Mouse (Mus musculus): ENCODE data around the gene Lgals2.

Gene Lgals2

DNA sequence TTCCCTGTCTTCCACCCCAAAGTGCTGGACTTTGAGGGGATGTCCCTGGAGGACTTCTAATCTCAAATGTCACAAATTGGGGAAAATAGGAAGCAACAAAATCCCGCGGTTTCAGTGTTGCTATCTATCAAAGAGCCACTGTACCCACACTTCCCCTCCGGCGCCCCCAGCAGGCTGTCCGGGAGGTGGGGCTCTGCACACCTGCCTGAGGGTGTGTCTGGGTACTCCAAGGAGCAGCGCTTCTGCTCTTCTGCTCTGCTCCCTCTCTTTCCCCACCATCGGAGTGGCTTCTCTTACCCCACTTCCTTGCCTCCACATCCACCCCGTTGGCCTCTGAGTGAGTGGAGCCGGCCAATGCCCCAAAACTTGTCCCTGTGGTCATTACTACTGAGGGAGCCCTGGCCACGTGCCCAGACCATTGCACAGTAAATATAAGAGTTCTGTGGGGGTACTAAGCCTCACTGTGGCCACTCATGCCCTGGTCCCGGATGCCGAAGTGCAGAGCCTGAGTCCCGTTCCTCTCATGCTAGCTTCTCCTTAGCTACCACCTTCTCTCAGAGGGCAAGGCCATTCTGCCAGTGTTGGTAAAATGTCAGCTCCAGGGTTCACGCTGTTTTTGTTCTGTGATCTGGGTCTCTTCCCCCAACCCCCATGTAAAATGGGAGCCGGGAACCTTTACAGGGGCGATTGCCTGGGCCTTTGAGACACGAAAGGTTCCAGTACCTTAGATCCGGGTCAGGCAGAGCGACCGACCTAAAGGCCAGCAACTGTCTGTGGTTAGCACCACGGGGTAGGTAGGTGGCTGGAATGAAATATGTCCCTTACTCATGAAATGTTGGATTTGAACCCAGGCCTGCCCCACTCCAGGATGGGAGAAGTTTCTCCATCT, 11.5 kb downstream of the Lgals2 start:
- DNase-seq (ENCODE audit: low spot score in 2 of 2), result no peak

DNA sequence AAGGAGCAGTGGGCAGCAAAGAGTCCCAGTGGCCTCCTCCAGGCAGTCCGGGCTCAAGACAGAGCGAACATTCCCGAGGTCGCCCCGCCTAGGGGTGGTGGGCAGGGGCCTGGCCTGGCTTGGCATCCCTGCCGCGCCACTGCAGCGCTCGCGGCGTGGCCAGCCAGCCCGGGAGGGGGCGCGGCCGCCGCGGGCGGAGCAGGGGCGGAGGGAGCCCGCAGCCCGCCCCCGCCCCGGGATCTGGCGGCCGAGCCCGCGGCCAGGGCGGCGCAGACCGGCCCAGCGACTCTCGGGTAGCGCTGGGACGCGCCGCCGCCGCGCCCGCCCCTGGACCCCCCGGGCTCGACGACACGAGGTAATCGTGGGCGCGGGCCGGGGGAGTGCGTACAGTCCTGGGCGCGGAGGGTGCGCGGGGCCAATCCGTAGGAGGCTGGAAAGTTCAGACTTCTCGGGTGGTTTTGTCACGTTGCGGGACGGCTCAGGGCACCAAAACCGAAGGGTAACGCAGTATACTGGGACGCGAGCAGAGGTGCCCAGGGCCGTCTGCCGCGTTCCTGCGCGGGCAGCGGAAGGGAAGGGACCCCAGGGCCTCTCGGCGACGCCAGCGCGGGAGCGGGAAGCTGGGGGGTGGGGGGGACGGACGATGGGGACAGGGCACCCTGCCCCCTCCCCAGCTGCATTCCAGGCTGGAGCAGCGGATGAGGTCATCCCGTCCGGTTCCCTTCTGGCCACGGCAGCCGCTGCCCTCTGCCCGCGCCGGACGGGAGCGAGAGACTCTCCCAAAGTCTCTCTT, 12.8 kb downstream of the Lgals2 start, which contains the start of gene Cdc42ep1:
Cdc42ep1 (plus strand) TSS at position 254 of the 793 bp plus-strand sequence.
- DNase-seq (ENCODE audit: low spot score in 2 of 2), result peak in 1 of 2 experiments; percentile 72

DNA sequence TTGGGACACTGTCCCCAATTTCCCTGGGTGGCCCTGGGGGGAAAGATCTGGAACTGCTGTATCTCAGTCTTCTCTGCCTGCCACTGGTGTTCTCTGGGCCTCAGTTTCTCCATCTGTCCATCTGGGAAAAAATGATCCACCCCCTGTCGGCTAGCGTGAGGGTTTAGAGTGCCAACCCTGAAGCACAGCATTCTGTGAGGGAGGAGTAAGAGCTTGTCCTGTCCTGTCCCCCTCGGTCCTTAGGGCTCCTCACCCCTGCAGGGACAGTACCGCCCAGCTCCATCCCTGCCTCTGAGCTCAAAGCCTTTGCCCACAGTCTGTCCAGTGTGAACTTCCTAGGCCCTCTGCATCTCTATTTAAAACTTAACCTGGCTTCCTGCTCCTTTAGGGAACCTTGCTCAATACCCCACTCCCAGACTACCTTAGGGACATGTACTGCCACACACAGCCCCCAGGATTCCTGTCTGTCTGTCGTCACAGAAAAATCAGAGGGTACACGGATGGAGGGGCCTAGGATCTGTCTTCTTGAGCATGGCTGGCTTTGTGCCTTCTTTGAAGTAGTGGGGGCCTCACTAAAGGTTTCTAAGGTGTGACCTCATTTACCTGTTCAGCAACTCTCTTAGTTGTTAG, 14.1 kb downstream of the Lgals2 start:
- DNase-seq (ENCODE audit: low spot score in 2 of 2), result no peak

DNA sequence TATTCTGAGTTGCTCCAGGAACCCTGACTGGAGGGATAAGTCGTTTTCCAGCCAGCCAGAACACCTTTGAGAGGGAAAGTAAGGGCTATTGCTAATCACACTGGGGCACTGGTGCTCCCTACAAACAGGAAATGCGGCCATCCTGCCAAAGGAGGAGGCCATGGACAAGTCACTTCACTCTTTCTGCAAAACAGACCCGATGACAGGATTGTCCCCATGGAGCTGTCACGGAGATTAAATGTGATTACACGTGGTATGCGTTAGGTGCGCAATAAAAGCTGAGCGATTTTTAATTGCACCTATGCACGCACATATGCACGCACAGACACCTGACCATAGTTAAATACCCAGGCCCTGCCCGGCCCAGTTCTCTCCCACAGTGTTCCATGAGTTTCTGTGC, 14.6 kb downstream of the Lgals2 start:
- no peak for DNase-seq (ENCODE audit: low spot score in 2 of 2)

DNA sequence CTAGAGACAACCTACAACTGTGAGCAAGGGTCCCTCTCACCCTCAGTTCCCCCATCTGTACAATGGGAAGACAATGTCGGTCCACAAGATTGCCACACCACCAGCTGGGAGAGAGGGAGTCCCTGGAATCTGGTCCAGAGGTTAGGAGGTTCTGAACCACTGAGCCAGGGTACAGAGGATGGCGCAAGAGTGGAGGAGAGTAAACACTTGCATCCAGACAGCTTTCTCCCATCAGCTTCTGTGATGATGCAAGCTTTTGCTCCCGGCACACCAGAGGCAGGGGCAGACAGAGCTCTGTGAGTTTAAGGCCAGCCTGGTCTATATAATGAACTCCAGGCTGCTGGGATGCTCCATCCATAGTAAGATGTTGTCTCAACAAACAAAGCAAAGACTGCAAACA, 15.1 kb downstream of the Lgals2 start:
- DNase-seq (ENCODE audit: low spot score in 2 of 2), result peak in 1 of 2 experiments; percentile 72

DNA sequence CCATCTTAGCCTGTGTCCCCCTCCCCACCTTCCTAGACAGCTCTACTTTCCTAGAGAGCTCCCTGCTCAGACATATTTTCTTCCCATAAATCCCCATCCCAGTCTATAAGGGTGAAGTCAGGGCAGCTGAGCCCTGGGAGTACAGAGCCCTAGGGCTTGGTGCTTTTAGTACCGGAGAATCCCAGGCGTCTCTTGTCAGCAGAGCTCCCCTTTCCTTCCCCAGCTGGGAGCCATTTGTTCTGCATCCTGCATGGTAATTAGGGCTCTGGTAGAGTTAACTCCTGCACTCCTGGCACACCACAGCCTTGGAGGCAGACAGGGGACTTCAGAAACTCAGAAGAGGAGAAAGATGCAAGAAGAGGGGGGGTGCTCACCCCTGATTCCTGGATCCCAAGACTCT, 15.6 kb downstream of the Lgals2 start:
- DNase-seq (ENCODE audit: low spot score in 2 of 2), result no peak

DNA sequence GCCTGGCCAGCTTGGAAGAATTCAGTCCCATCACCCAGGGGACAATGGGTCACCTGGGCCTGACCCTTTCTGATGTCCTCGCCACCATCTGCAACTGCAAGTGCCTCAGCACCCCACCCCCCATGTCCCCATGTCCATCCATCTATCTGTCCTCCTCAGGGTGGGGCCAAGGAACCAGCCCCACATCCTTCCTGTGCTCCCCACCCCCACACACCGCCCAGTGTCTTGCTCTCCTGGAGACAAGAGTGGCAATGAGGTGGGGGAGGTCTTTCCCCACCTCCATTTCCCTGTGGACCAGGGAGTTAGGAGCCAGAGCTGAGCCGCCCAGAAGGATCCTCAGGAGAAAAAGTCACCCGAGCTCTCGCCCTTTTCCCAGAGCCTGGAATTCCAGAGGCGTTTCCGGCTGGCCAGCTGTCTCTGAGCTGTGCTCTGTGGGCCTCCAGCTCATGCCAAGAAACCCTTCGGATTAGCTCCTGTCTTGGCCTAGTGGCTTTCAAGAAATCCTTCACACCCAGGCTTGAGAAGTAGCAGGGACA, 19.2 kb downstream of the Lgals2 start:
- no peak for DNase-seq (ENCODE audit: low spot score in 2 of 2)

DNA sequence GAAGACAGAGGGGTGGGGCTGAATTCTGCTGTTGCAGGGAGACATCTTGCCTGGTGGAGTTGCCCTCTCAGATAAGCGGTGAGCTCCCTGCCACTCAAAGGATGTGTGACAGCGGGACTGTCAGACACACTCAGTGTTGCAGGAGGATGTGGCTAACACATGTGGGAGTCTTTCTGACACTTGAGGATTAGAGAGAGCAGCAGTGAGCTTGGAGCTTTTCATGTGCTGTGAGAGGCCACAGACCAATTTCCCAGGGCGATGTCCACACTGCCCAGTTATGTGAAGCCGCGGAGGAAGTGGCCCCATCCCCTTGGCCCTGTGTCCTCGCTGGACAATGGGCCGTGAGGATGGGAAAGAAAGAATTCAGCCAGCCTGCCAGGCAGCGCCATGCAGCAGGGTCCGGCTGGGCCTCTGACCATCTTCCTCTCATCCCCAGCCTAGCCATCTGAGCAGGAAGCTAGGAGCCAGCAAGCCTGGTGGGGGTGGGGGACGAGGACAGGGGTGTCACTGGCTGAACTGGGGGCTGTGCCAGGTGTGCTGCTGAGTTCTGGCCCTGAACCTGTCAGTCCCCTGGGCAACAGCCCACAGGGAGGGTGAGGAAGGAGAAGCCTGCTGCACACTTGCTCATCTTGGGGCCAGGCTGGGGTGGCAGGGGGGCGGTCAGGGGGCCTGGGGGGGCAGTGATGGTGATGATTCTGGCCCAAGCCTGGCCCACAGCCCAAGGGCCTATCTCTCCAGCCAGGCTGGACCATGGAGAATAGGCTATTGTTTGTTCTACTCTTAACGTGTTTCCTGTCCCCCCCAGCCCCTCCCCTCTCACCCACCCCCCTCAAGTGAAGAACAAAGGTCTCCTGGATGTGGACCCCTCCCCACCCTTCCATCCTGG, 19.9 kb downstream of the Lgals2 start:
- DNase-seq (ENCODE audit: low spot score in 2 of 2), result no peak

DNA sequence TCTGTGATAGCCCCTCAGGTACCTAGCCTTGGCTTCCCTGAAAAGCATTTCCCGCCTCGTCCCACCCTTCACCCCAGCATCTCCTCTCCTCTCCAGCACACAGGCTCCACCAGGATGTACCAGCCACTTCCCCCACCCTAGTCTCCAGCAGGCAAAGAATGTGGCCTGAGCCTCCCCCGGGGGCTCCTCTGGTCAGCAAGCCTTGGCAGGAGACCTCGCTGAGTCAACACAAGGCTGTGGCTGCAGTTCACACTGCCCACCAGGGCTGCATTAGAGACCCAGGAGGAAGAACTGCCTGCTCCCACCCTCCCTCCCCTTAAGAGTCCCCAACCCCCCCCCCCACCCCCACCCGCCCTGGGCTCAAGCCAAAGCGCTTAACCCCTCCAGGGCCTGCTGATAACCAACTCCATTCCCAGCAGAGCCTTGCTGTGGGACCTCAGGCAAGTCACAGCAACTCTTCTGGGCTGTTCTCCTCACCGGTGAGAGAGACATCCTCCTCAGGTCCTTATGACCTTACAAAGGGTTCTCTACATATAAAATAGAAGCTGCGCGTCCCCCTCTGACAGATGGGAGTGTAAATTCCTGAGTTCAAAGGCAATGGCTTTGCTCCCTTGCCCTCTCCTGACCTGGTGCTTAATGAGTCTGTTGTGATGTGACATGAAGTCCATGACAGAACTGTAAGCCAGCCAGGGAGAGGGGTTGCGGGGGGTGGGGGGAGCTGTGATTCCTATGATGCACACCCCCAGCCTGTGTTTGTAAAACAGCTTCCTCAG, 20.9 kb downstream of the Lgals2 start:
- no peak for DNase-seq (ENCODE audit: low spot score in 2 of 2)

DNA sequence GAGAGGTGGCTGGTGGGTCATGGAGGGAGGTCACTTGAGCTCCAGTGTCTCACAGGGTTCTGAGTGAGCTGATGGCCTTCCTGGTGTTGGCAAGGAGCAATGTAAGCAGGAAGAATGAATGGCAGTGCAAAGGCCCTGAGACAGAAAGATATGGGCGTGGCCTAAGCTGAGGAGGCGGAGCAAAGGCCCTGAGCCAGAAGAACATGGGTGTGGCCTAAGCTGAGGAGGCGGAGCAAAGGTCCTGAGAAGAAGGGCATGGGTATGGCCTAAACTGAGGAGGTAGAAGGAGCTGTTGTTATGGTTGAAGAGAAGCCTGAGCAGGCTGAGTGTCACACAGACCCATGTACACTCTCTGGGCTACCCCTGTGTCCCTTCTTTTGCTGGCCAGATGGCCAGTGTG, 21.7 kb downstream of the Lgals2 start:
- no peak for DNase-seq (ENCODE audit: low spot score in 2 of 2)

DNA sequence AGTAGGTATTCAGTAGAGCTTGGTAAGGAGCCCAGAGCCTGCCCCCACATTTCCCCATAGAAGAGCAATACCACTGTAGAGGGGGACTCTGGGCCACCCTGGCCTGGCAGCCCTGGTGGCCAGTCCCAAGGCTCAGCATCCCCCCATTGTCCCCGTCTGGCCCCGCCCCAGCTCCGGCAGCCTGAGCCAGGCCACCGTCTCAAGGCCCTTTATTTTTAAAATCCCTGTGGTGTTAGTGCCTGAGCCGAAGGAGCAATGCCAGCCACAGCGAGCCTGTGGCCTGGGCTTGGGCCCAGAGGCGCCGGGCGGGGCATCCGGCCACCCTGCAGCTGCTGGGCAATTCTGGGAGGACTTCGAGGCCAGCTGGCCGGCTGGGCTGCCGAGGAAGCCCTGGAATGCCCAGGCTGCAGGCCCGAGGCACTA, 22.6 kb downstream of the Lgals2 start:
- peak in 1 of 2 experiments; percentile 69 for DNase-seq (ENCODE audit: low spot score in 2 of 2)

DNA sequence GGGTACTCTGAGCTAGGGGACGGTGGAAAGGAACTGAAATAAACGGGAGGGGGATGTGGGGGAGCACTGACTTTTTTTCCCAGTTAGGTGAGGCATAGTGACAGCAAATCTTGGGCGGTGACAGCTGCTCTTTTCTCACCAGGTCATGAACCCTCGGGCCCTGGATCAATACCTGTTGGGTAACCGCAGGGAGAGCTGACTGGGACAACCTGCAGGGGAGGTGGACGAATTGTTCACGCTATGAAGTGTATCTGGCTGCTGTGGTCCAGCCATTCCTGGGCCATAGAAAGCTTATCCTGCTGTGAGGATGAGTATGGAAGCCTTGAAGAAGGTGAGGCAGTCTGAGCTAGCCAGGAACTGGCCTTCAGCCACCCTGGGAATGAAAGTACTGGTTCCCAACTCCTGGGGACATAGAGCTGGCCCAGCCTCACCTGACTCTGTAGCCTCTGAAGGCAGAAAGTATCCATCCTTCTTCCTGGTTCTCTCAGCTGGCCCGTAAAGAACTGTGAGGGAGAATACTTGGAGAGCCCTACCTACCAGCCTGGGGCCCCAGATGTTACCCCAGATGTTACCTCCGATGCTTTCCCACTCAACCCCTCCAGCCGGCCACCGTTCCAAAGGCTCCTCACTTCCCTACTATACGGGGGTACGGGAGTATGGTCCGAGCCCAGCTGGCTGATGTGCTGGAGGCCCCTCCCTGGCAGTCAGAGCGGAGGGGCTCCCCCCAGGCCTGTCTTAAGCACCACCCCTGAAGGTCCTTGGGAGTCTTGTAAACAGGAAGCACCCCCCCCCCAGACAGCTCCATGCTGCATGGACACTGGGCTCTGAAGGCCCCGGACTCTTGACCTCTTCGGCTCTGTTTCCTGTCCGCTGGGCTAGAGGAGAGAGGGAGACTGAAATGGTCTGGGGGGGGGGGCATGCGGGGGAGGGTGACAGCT, 23.3 kb downstream of the Lgals2 start:
- no peak for DNase-seq (ENCODE audit: low spot score in 2 of 2)

DNA sequence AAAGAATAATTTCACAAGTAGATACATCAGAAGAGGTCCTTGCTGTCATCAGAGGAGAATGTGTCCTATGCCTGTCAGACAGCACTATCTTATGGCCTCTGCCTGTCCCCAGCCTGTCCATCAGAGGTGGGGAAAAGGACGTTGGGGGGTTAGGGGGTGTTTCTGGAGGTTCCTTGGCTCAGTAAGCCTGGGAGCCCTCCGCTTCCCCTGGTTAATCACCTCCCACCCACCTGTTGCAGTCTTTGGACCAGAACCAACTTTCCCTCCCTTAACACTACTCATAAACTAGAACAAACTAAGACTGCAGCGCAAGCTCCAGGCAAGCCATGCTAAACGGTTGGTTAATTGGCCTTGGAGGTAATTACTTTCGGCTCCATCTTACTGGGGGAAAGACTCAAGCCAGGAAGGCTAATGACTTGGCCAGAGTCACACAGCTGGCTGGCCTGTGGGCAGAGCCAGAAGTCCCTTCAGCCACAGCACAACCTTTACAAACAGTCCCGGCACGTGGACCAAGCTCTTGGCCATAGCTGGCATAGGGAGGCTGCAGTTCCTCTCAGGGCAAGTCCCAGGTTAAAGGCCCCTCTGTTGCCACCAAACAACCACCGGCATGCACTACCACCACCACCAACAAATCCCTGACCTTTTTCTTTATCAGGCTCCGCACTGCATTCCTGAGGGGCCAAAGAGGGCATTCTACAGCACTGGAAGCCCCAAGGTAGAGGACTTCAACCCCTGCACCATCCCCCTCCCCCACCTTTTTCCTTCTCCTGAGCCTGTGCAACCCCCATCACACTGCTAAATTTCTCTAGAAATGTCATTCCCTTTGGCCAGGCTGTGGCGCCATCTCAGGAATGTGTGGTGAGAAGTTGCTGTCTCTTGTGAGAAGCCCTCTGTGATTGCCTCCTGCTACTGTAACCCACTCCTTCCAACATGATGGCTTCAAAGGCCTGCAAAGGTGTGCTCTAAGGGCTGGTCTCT, 24.3 kb downstream of the Lgals2 start:
- no peak for DNase-seq (ENCODE audit: low spot score in 2 of 2)

DNA sequence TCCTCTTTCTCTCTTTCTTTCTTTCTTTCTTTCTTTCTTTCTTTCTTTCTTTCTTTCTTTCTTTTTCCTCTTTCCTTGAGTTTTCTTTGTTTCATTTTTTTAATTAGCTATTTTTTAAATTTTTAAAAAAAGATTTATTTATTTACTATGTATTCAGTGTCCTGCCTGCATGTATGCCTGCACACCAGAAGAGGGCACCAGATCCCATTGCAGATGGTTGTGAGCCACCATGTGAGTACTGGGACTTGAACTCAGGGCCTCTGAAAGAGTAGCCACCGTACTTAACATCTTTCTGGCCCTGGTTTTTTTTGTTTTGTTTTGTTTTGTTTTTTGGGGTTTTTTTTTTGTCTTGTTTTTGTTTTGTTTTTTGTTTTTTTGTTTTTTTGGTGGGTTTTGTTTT, 25.7 kb downstream of the Lgals2 start:
- no peak for DNase-seq (ENCODE audit: low spot score in 2 of 2)

DNA sequence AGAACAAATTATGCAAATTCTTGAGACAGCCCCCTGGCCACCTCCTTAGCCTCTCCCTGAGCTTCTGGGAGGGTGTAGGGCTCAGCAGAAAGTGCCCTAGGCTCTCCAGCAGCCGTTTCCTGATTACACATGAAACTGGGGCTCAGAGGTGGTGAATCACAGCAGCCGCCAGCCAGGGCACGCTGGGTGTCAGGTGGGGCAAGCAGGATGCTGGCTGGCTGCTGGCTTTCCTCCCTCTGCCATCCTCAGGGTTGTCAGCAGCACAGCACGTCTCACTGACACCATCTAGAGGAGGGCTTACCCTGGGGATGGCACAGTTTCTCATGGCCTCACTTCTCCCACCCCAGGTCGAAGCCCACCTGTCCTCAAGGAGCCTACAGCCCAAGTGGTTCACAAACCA, 27.0 kb downstream of the Lgals2 start:
- no peak for DNase-seq (ENCODE audit: low spot score in 2 of 2)

DNA sequence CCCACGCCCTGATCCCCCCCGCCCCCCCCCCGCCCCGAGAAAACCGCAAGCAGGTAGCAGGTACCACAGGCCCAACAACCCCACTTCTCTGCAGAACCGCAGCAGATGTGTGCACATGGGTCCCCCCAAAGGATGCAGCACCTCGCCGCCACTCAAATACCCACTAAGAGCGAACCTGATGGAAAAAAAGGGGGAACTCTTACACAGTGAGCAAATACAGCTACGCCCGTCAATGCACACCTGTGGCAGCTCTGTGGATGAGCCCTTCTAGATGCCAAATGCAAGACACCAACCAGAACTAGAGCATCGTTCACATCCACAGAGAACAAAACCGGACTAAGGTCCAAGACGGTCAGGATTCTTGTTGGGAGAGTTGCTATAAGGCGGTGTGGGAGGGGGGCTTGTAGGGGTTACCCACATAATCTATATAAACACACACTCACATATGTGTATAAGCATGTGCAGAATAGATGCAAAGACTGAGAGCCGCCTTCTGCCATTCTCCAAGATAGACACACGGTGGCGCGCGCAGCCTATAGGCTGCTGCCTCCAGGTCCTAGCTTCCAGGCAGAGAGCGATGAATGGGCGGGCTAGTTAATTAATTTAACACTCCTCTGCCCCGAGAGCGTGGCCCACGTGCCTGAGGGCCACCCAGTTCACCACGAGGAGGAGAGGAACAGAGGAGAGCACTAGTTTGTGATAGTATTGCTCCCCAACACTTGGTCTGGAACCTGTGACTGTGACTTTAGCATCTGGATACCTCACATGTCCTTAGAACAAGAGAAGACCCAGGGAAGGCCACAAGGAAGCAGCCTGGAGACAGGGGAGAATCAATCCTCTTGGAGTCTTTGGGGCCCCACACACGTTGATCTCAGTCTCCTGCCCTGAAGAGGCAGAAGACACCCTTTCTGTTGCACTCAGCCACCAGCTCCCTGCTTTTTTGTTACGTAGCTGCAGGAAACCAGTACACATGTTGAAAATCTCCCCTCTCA, 28.8 kb downstream of the Lgals2 start:
- DNase-seq (ENCODE audit: low spot score in 2 of 2), result peak; percentile 64 to 66

DNA sequence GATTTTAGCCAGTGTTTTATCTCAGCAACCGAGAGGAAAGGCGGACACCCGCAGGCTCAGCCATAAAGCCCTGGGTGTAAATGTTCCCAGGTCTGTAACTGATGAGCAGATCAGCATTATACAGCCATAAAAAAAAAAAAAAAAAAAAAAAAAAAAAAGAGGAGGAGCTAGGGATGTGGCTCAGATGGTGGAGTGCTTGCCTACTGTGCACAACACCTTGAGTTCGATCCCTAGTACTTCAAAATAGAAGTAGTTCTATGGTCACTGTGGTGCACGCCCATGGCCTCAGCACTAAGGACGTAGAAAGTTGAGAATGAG, 39.3 kb downstream of the Lgals2 start:
- DNase-seq (ENCODE audit: low spot score in 2 of 2), result no peak

Measured in urinary bladder, postnatal 36 days (tissue).